Mouse (Mus musculus) cerebellum, postnatal 14 days (tissue): ENCODE results near the gene Adh6b.
A peak's percentile ranks its signal among the peaks of the same experiment; 100 is the strongest.

ENCODE experiments used
- DNase-seq, 2 experiments: peaks; one replicate each; pipeline ENCODE4 v3.0.0; 2021; ENCODE audit warnings: mixed read lengths in 2 of 2

The Adh6b gene

GRCm38 (mm10) chr3:138341471-138341870, at the start of gene Adh6b:
TSS of gene Adh6b (plus strand) at chr3:138341775.
- no peak for DNase-seq

- no peak for DNase-seq
Observed at GRCm38 (mm10) chr3:138293298-138293895, 48.2 kb upstream of the Adh6b start.

- no peak for DNase-seq
Observed at GRCm38 (mm10) chr3:138300130-138300529, 41.4 kb upstream of the Adh6b start.

- no peak for DNase-seq
Observed at GRCm38 (mm10) chr3:138302676-138303075, 38.9 kb upstream of the Adh6b start.

- DNase-seq = no peak
Observed at GRCm38 (mm10) chr3:138303771-138304488, 37.6 kb upstream of the Adh6b start.

- DNase-seq = no peak
Observed at GRCm38 (mm10) chr3:138304489-138304871, 37.1 kb upstream of the Adh6b start.

GRCm38 (mm10) chr3:138305486-138306289, 35.9 kb upstream of the Adh6b start:
- no peak for DNase-seq

- DNase-seq = peak in 1 of 2 experiments; percentile 2
Observed at GRCm38 (mm10) chr3:138306290-138306683, 35.3 kb upstream of the Adh6b start.

GRCm38 (mm10) chr3:138309910-138310309, 31.7 kb upstream of the Adh6b start:
- DNase-seq = no peak

- DNase-seq = no peak
Observed at GRCm38 (mm10) chr3:138311015-138311414, 30.6 kb upstream of the Adh6b start.

GRCm38 (mm10) chr3:138312965-138313364, 28.6 kb upstream of the Adh6b start, which contains the start of gene Adh6a:
TSS of gene Adh6a (plus strand) at chr3:138313286.
- DNase-seq = no peak

GRCm38 (mm10) chr3:138316908-138317472, 24.6 kb upstream of the Adh6b start:
- no peak for DNase-seq

GRCm38 (mm10) chr3:138325001-138325400, 16.6 kb upstream of the Adh6b start:
- DNase-seq = no peak

- DNase-seq = no peak
Observed at GRCm38 (mm10) chr3:138325466-138325865, 16.1 kb upstream of the Adh6b start.

GRCm38 (mm10) chr3:138333910-138334309, 7.7 kb upstream of the Adh6b start:
- DNase-seq = no peak

GRCm38 (mm10) chr3:138334320-138334719, 7.3 kb upstream of the Adh6b start:
- no peak for DNase-seq

- DNase-seq = no peak
Observed at GRCm38 (mm10) chr3:138335566-138335965, 6.0 kb upstream of the Adh6b start.

- DNase-seq = no peak
Observed at GRCm38 (mm10) chr3:138336104-138336754, 5.3 kb upstream of the Adh6b start.

GRCm38 (mm10) chr3:138347041-138347440, 5.5 kb downstream of the Adh6b start:
- no peak for DNase-seq

GRCm38 (mm10) chr3:138352012-138352809, 10.6 kb downstream of the Adh6b start:
- no peak for DNase-seq

- no peak for DNase-seq
Observed at GRCm38 (mm10) chr3:138358856-138359255, 17.3 kb downstream of the Adh6b start.

GRCm38 (mm10) chr3:138360721-138361120, 19.1 kb downstream of the Adh6b start:
- DNase-seq = no peak
